Mouse (Mus musculus): ENCODE measurements around the gene Col26a1.
A peak's percentile ranks its signal among the peaks of the same experiment; 100 is the strongest.

Gene Col26a1

DNA sequence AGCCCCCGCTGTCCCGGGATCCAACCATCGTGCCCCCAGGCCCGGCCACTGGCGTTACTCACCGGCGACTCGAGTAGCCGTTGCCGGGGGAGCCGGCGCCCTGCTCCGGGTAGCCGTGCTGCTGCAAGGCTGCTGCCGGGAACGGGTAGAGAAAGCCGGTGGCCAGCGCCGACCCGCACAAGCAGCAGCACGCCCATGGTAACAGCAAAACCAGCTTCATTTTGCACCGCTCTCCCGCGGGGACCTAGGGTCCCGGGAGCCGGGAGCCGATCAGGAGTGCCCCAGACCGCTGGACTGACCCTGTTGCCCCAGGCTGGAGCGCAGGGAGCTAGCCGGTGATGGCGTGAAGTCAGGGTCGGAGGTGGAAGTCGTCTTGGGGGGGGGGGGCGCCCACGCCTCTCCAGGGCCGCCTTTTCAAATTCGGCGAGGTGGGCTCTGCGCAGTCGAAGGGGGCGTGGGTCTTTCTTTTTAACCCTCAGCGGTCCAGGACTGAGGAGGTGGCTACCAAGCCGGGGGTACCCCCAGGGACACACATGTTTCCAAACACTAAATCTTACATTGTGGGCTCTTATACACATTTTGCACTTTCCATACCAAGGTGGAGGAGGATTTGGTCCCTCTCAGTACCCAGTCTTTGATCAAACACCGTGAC lies at the start of gene Col26a1:
Col26a1 (minus strand) TSS at position 422 of the 652 bp plus-strand sequence.
- peak in 1 of 2 experiments; percentile 20 for DNase-seq (ENCODE audit: low spot score in 2 of 2)

DNA sequence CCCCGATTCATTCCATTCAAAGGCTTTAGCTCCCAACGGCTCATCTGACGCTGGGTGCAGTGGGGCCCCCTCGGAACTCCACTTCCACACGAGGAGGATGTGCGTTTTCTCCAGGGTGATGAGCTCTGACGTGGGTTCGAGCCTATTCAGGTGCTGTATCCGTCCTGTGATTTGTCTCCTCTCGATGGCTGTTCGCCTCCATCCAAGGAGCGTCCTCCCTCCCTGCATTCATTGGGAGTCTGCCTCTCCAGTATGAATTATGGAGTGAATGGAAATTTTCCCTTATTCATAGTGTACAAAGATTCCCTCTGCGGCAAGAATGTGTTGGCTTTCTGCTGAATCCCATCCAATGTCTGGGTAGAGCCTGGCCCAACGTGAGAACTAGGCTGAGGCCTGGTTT lies 48.9 kb upstream of the Col26a1 start:
- no peak for DNase-seq (ENCODE audit: low spot score in 2 of 2)

- DNase-seq (ENCODE audit: low spot score in 2 of 2), result peak; percentile 60 to 83
Observed at GRCm38 (mm10) chr5:136929073-136929472, 46.1 kb upstream of the Col26a1 start.

DNA sequence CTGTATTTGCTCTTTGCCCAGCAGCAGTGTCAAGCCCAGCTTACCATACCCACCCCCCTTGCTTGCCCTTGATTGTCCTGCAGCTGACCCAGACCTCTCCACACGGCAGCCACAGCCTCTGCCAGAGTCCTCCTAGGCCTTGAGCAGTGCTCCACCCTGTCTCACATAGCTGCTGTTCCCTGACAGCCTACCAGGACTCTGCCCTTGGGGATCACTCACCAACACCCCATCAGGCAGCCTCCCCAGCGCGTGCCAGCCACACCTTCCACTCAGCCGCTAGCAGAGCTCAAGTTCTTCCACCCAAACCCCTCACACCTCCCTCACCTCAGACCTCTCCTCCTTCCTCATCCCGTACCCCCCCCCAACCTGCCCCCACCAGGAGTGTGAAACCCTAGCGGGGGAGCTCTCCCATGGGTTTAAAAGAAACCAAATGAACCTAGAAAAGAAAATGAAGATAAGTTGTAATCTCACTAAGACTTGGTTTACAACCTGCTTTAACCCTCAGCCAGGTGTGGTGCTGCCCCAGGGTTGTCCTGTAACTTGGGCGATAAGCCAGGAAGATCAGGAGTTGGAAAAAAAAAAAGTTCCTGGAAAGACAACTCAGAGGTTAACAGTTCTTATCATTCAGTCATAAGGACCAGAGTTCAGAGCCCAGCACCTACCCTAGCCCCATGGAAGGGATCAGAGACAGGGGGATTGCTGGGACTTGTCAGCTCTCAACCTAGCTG lies 40.9 kb upstream of the Col26a1 start:
- DNase-seq (ENCODE audit: low spot score in 2 of 2), result no peak

DNA sequence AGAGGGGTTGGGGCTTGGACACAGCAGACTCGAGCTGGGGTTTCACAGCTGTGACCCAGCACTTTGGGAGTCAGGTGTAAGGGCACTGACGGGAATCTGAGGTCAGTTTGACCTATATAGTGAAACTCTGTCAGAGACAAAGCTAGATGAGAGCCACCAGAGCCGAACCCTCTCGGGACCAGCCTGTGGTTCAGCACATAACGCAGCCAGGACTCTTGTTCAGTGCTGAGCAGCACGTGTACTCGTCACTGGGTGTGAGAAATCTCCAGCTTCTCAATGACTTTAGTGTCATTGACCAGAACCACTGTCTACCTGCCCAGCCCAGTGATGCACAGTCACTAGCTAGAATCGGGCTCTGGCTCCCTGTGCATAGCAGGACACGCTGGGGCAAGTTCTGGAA lies 39.8 kb upstream of the Col26a1 start:
- no peak for DNase-seq (ENCODE audit: low spot score in 2 of 2)

DNA sequence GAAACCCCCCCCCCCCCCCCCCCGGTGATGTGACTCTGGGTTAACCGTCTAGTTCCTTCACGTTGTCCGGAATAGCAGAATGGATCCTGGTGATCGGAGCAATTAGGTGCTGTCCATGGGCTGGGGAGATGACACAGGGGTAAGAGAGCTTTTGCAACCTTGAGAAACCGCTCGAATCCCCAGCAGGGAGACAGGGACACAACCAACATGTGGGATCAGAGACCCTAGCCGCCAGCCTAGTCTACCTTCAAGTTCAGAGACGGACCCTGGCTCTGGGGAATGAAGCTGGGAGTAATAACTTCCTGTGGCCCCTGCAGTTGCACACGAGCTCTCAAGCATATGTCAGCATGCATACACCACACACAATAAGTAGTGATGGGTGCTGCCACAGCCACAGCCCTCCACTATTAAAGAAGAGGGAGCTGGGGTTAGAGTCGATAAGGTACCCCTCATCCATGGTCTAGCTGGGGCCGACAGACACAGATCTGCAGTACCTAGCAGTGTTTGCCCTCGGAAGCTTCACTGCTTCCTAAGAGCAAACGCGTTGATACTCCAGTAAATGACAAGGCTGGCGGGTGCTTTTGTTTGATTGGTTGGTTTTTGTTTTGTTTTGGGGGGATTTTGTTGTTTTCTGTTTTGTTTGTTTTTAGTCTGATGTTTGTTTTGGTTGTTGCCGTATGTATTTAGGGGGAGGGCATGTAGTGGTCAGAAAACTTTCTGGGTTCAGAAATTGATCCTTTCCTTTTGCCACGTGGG lies 36.7 kb upstream of the Col26a1 start:
- DNase-seq (ENCODE audit: low spot score in 2 of 2), result peak in 1 of 2 experiments; percentile 14

- peak; percentile 71 to 73 for DNase-seq (ENCODE audit: low spot score in 2 of 2)
Observed at GRCm38 (mm10) chr5:136918655-136919472, 35.9 kb upstream of the Col26a1 start.

GRCm38 (mm10) chr5:136917613-136918242 lies 34.7 kb upstream of the Col26a1 start:
- DNase-seq (ENCODE audit: low spot score in 2 of 2), result no peak

DNA sequence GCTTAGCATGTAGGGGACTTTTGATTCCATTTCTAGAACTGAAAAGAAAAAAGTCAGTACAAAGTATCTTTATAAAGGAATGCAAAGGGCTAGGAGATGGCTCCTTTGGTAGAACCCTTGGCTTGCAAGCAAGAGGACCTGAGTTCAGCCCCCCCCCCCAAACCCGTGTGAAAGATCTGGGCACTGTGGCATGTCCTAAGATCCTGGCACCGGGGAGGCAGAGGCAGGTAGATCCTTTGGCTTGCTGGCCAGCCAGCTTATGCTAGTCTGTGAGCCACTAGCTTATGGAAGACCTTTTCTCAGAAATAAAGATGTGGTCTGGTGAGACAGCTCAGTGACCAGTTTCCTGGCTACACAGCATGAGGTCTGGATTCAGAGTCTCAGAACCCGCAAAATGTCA lies 31.2 kb upstream of the Col26a1 start:
- no peak for DNase-seq (ENCODE audit: low spot score in 2 of 2)

GRCm38 (mm10) chr5:136907991-136908857 lies 25.2 kb upstream of the Col26a1 start, which contains the start of gene Ift22:
Gene Ift22, plus strand, starts transcription at chr5:136908150.
- DNase-seq (ENCODE audit: low spot score in 2 of 2), result peak; percentile 87 to 90

DNA sequence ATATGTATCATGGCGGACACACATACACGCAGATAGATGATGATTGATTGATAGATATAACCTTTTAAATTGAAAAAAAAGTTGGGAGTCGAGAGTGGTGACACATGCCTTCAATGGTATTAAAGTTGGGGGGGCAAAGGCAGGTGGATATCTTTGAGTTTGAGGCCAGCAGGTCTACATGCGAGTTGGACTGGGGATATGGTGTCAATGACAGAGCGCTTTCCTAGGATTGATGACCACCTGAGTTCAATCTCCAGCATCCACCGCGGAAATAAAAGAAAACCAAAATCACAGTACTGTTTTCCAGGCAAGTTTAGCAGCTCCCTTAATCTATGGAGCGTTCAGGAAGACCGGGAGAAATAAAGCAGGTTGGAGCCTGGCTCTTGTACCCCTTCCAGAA lies 24.6 kb upstream of the Col26a1 start:
- DNase-seq (ENCODE audit: low spot score in 2 of 2), result no peak

DNA sequence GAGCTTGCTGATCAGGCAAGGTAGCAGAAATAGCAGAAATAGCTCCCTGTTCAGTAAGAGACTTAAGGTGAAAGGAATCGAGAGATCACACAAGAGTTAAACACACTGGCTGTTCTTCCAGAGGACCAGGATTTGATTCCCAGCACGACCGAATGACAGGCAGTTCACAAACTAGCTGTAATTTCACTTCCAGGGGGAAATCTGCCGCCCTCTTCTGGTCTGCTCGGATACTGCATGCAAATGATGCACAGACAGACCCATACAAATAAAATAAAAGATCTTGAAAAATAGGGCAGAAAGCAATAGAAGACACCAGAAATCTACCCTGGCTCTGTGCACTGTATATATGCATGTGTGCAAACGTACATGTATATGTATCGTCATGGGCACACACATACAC lies 22.6 kb upstream of the Col26a1 start:
- DNase-seq (ENCODE audit: low spot score in 2 of 2), result no peak

GRCm38 (mm10) chr5:136904621-136905020 lies 21.6 kb upstream of the Col26a1 start:
- DNase-seq (ENCODE audit: low spot score in 2 of 2), result no peak

DNA sequence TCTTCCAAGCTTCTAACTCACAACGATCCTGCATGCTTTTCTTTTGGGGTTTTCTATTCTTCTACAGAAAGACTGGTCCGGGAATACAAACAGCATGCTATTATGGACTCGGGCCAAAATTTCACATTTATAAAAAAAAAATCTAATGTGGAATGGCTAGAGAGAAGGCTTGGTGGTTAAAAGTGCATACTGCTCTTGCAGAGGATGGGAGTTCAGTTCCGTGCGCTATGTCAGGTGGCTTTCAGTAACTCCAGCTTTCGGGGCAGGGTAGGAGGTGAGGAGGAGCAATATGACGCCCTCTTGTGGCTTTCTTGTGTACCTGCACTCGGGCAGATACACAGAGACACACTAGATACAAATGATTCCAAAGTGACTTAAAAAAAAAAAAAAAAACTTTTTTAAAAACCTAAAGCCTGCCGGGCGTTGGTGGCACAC lies 12.5 kb upstream of the Col26a1 start:
- no peak for DNase-seq (ENCODE audit: low spot score in 2 of 2)

DNA sequence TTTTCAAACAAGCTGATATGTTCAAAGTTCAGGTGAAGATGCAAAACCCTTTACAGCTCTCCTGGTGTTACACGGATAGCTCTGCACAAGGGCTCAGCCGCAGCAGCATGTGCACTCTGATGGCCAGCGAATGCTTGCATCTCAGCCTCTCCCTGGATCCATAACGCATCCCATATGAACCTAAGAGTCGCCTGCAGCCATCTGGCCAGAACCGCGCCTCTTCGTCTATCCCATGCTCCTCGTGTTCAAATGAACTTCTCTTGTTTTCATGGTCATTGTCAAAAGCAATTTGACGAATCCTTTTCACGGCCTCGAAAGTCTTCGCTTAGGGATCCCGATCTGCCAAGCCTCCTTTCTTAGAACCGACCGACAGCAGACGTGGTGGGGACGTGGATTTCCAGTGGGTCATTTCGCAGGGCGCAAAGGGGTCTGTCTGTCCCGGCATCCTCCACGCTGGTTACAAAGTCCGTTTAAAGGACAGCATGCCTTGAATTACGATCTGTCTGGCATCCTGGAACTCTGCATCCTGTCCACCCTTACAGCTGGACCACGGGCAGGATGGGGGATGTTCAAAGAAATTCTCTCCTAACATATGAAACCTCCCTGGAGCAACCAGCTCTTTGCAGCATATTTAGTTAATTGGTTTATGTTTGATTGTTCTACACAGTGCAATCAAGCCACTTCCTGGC lies 12.0 kb upstream of the Col26a1 start:
- no peak for DNase-seq (ENCODE audit: low spot score in 2 of 2)

DNA sequence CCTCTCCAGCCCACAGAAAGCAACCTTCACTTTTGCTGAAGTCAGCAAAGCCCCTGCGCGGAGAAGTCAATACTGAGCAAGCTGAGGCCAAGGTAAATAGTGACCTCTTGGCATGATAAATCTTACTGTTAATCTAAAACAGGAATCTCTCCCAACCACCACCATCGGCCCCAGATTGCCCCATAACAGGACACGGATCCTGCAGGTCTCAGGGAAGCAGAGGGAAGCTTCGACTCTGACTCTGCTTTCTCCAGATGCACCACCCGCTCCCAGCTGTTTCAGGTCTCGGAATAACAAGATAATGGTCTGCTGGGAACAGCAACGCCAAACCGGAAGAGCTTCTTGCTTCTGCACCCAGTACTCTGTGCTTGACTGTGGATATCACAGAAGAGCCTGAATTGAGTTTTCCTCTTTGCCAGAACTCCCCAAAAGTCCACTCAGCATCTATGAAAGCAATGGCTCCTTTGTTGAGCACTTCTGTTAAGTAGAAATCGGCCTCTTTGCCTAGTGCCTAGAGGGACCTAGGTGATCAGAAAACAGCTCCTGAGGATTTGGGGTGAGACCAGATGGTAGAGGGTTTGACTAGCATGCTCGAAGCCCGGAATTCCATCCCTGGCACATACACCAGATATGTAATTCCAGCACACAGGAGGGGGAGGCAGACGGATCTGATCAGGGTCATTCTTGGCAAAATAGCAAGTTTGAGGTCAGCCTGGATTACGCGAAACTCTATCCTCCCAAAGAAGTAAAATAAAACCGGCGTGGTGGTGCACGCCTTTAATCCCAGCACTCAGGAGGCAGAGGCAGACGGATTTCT lies 5.7 kb upstream of the Col26a1 start:
- DNase-seq (ENCODE audit: low spot score in 2 of 2), result no peak

GRCm38 (mm10) chr5:136886957-136887356 lies 3.9 kb upstream of the Col26a1 start:
- DNase-seq (ENCODE audit: low spot score in 2 of 2), result no peak

DNA sequence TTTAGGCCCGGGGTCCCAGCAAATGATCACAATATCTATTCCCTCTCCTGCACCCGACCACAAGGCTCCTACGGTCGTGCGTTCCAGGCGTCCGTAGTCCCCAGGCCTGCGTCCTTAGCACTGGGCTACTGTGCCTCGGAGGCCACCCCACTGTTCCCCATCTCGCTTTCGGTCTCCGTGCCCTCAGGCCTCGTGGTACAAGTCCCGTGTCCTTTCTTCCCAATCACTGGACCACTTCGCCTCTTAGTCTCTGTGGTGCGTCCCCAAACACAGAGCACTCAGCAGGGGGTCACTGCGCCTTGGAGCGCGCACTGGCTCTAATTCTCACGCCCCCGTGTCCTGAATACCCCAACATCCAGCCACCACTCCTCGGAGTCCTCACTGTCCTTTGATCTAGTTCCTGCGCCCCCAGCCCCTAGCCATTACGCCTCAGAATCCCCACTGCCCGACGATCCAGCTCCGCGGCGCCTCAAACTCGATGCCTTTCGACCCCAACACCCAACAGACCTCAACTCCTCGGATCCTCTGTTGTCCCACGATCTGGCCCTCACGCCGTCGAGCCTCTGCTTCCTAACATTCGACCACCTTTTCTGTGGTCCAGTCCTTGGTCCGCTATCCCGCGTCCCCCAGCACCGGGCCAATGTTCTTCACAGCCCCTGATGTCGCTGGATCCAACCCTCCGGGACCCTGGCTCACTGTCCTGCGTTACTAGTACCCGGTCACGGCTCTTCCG lies 788 bp downstream of the Col26a1 start:
- no peak for DNase-seq (ENCODE audit: low spot score in 2 of 2)
